Mouse (Mus musculus): ENCODE results near the gene Bbs10. TPM values are rescaled to one million over a fixed set of nuclear protein-coding genes. Genes with fewer than 3 reads are reported as not detected.

Gene Bbs10
- total RNA-seq, 2 experiments from 2014 or later = 4.2 to 4.3 TPM

GRCm38 (mm10) chr10:111318805-111319500 lies 20.5 kb downstream of the Bbs10 start:
- intact Hi-C loops (cut with DNase I) = no loop called here
- DNase-seq = no peak

GRCm38 (mm10) chr10:111320579-111320978 lies 22.1 kb downstream of the Bbs10 start:
- no peak for DNase-seq
- intact Hi-C loops (cut with DNase I) = no loop called here

GRCm38 (mm10) chr10:111327957-111328356 lies 29.5 kb downstream of the Bbs10 start:
- intact Hi-C loops (cut with DNase I) = no loop called here
- DNase-seq = no peak

GRCm38 (mm10) chr10:111329326-111329725 lies 30.8 kb downstream of the Bbs10 start:
- peak; percentile 46 for DNase-seq
- intact Hi-C loops (cut with DNase I) = no loop called here

- intact Hi-C loops (cut with DNase I) = no loop called here
- DNase-seq = no peak
These were observed 36.4 kb downstream of the Bbs10 start for GRCm38 (mm10) chr10:111334902-111335301.

- intact Hi-C loops (cut with DNase I) = no loop called here
These were observed 37.3 kb downstream of the Bbs10 start for GRCm38 (mm10) chr10:111335517-111336352.

GRCm38 (mm10) chr10:111336353-111336713 lies 37.9 kb downstream of the Bbs10 start:
- DNase-seq = no peak
- intact Hi-C loops (cut with DNase I) = no loop called here

More at GRCm38 (mm10) chr10:111335517-111336352, 37.3 kb downstream of the Bbs10 start:
- DNase-seq = peak; percentile 22

- DNase-seq = no peak
- intact Hi-C loops (cut with DNase I) = no loop called here
These were observed 40.8 kb downstream of the Bbs10 start for GRCm38 (mm10) chr10:111339296-111339695.

GRCm38 (mm10) chr10:111341761-111342160 lies 43.3 kb downstream of the Bbs10 start:
- DNase-seq = no peak
- intact Hi-C loops (cut with DNase I) = no loop called here

GRCm38 (mm10) chr10:111343555-111343954 lies 45.1 kb downstream of the Bbs10 start:
- intact Hi-C loops (cut with DNase I) = no loop called here
- no peak for DNase-seq

GRCm38 (mm10) chr10:111348263-111348662 lies 49.8 kb downstream of the Bbs10 start:
- DNase-seq = no peak
- intact Hi-C loops (cut with DNase I) = no loop called here

Other genes starting within 250 kb of the Bbs10 start
- 10 to 100 TPM; 72.4 to 74.7 TPM for gene Osbpl8, start 133.9 kb upstream of the Bbs10 start, total RNA-seq (2021)
- gene Nap1l1, start 174.5 kb downstream of the Bbs10 start, total RNA-seq (2021) = 100 to 1,000 TPM; 229 to 241 TPM
- 10 to 100 TPM; 18.9 to 20.3 TPM for gene Phlda1, start 207.6 kb downstream of the Bbs10 start, total RNA-seq (2021)

Data from left cerebral cortex, postnatal 4 days (tissue).